ENCODE assay signal across 19 mouse cellular contexts in the genomic region with DNA sequence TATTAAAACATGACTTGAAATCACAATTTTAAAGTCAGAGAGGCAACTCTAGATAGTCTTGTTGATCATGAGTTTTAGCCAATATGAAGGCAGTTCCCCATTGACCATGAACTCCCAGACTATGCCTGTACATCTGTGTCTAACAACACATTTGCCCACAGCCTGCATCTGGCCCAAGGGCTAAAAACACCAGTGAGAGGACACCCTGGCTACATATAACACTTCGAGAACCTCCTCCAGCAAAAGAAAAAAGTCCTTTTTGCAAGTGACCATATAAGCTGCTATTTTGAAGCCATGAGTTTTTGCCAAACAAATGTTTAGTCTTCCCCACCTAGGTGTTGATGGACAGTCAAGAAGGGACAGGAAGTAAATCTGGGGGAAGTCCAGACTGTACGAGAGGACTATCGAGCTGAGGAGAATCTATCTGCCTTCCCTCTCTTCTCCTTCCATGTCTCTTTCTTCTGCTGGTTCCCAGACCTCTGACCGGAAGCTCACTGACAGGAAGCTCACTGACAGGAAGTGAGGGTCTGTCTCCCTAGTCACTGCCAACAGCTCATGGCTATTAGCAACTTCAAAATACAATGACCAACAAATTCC.
"Had no signal": no experiment of that assay in that cellular context is flagged by ENCODE, and none has a peak within 500 bp of the region (broad histone marks: within the 10 kb centered on the region; RNA-seq: fewer than 3 reads in every experiment).

No protein-coding gene starts in this region.

- H3K9ac ChIP-seq: liver, embryonic 14.5 days; liver, postnatal 0 days; midbrain, embryonic 12.5 days; neural tube, embryonic 13.5 days; stomach, embryonic 15.5 days had no signal

- H3K27me3 ChIP-seq: midbrain, embryonic 12.5 days; neural tube, embryonic 13.5 days; stomach, embryonic 15.5 days had no signal

- H3K36me3 ChIP-seq: midbrain, embryonic 12.5 days; neural tube, embryonic 13.5 days; stomach, embryonic 15.5 days had no signal

- H3K9me3 ChIP-seq: midbrain, embryonic 12.5 days; neural tube, embryonic 13.5 days; stomach, embryonic 15.5 days had no signal

- H3K4me2 ChIP-seq: midbrain, embryonic 12.5 days; neural tube, embryonic 13.5 days; stomach, embryonic 15.5 days had no signal

- DNase-seq: kidney, adult 18-20 months; kidney, adult 9 months; kidney, postnatal 36 days; layer of hippocampus, postnatal 36 days; liver, postnatal 0 days; retina, postnatal 1 day; right cerebral cortex, postnatal 25 days; spleen, adult 18-20 months; thymus, postnatal 25 days had no signal

- H3K4me3 ChIP-seq: left cerebral cortex, adult 2 months; midbrain, embryonic 12.5 days; myocyte; neural tube, embryonic 13.5 days; stomach, embryonic 15.5 days had no signal

- H3K4me1 ChIP-seq: midbrain, embryonic 12.5 days; neural tube, embryonic 13.5 days; stomach, embryonic 15.5 days had no signal

- ATAC-seq: inflammation-experienced regulatory T-cells, adult 6 months; intestine, embryonic 16.5 days; liver, postnatal 0 days; midbrain, embryonic 16.5 days had no signal

- H3K27ac ChIP-seq: kidney, postnatal 0 days; left cerebral cortex, adult 2 months; liver, embryonic 14.5 days; midbrain, embryonic 12.5 days; neural tube, embryonic 13.5 days; stomach, embryonic 15.5 days had no signal
